Mouse (Mus musculus) duodenum, adult 2 months (tissue): ENCODE measurements around the gene Dnajc13. TPM values are rescaled to one million over a fixed set of nuclear protein-coding genes. Genes with fewer than 3 reads are reported as not detected.

Source experiments
- polyA plus RNA-seq: library from polyadenylated mRNA; depleted of rRNA; stranded (reverse); fragments of >200 nt; gene quantifications from 2 replicates; pipeline ENCODE4 v1.2.3, GENCODE M21; 2012; ENCODE audit warnings: low replicate concordance; rRNA removed

Gene Dnajc13
- 39.0 and 42.2 TPM in 2 replicates for polyA plus RNA-seq

GRCm38 (mm10) chr9:104262823-104263352 lies at the start of gene Dnajc13:
Dnajc13 (minus strand) TSS chr9:104262930.

GRCm38 (mm10) chr9:104126833-104127232 lies 135.9 kb downstream of the Dnajc13 start, which contains the start of gene Ackr4:
Ackr4 (minus strand) TSS chr9:104126933.

Other genes starting within 250 kb of the Dnajc13 start
- not detected in 2 replicates for gene Gm28305, start 222.3 kb downstream of the Dnajc13 start, polyA plus RNA-seq
- 7.8 and 9.9 TPM in 2 replicates for gene Uba5, start 199.8 kb downstream of the Dnajc13 start, polyA plus RNA-seq
- gene Acad11, start 199.6 kb downstream of the Dnajc13 start, polyA plus RNA-seq, result 57.2 and 77.2 TPM in 2 replicates
- 2.9 and 4.4 TPM in 2 replicates for gene Ackr4, start 136.0 kb downstream of the Dnajc13 start, polyA plus RNA-seq
- 1.8 and 5.1 TPM in 2 replicates for gene Acpp, start 74.8 kb upstream of the Dnajc13 start, polyA plus RNA-seq